Mouse (Mus musculus) megakaryocyte, embryonic 14.5 days (primary cell): ENCODE measurements around the gene Ifna16.

Experiments
- FLI1 ChIP-seq: IDR thresholded peaks from 2 replicates; pipeline ENCODE4 v1.6.1; 2012; ENCODE audit warnings: low read length, inconsistent platforms, mixed read lengths
- GATA1 ChIP-seq: IDR thresholded peaks from 3 replicates; pipeline ENCODE4 v1.6.1; 2012; ENCODE audit warnings: mixed read lengths, low read length, inconsistent platforms, borderline replicate concordance

DNA sequence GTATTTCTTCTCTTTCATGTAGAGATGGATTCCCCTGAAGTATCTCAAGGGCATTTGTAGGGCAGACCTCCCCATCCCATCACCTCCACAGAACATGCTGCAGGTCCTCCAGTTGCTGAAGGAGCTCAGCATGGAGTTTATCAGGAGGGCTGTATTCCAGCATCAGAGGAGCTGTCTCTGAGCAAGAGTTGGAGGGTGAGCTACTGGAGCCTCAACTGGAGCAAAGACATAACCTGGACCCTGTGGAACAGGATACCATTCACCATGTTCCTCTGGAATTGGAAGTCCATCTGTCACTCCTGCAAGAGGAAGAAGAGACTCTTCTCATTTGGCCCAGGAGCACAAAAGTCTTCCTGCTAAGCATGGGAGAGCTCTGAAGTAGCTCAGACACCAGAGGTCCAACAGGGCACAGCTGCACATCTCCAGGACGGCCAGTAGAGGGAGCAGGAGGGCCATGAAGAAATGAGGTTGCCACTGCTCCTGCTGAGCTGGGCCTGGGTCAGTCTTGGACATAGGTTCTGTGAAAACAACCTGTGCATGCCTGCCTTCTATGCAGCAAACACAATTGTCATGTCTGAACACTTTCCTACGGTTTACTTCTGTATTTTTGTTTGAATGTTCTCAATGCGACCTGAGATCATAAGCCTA, 19.6 kb upstream of the Ifna16 start:
- no peak for TF ChIP-seq FLI1
- TF ChIP-seq GATA1, result no peak
